Mouse (Mus musculus): Measurements from ENCODE around the gene Olfr272.

- TF ChIP-seq POLR2A (IDR thresholded peaks at IDR 0.05; ENCODE audit: insufficient read depth, low read depth, low read length) (no peak), CTCF (IDR thresholded peaks at IDR 0.05; ENCODE audit: insufficient read depth, low read depth, low read length) (no peak)
Measured at GRCm38 (mm10) chr4:52909542-52909941, 9.4 kb downstream of the Olfr272 start.
